Mouse (Mus musculus): Measurements from ENCODE around the gene Olfr469.

GRCm38 (mm10) chr7:107801108-107801507 lies 24.2 kb downstream of the Olfr469 start, which contains the start of gene Ovch2:
- TF ChIP-seq CTCF (IDR thresholded peaks at IDR 0.05; ENCODE audit: extremely low read depth, insufficient read depth, low read length) (no peak), POLR2A (IDR thresholded peaks at IDR 0.05; ENCODE audit: extremely low read depth, insufficient read depth, low read length) (no peak)

Measured in cortical plate, adult 2 months (tissue).